Mouse (Mus musculus): ENCODE results near the gene Mllt10. TPM values are rescaled to one million over a fixed set of nuclear protein-coding genes. Genes with fewer than 3 reads are reported as not detected.

Gene Mllt10
- polyA plus RNA-seq, 1 experiment = 433 TPM

GRCm38 (mm10) chr2:18025781-18026115 lies 29.3 kb upstream of the Mllt10 start:
- TF ChIP-seq POLR2A (IDR thresholded peaks at IDR 0.05; ENCODE audit: insufficient read depth, low read depth, low read length) = no peak
- TF ChIP-seq CTCF (IDR thresholded peaks at IDR 0.05; ENCODE audit: insufficient read depth, low read depth, low read length) = no peak
- WGBS = 9% methylated on average over 14 of the region's 14 CpGs
- Histone ChIP-seq H3K4me3 (ENCODE audit: insufficient read depth, low read depth, low read length) (peak overlapping the region; percentile 35), H3K27ac (ENCODE audit: insufficient read depth, low read depth, low read length) (no peak overlapping the region), H3K4me1 (ENCODE audit: control insufficient read depth, insufficient read depth, low read length) (peaks cover 20% of the 10 kb centered on the region)

- peak overlapping the region; percentile 35 for H3K4me3 ChIP-seq (ENCODE audit: insufficient read depth, low read depth, low read length)
- H3K4me1 ChIP-seq (ENCODE audit: control insufficient read depth, insufficient read depth, low read length) = peaks cover 20% of the 10 kb centered on the region
- no peak overlapping the region for H3K27ac ChIP-seq (ENCODE audit: insufficient read depth, low read depth, low read length)
- 1% methylated on average over 44 of the region's 44 CpGs for WGBS
- TF ChIP-seq POLR2A (IDR thresholded peaks at IDR 0.05; ENCODE audit: insufficient read depth, low read depth, low read length) (no peak), CTCF (IDR thresholded peaks at IDR 0.05; ENCODE audit: insufficient read depth, low read depth, low read length) (no peak)
Measured at GRCm38 (mm10) chr2:18026116-18026947, 28.7 kb upstream of the Mllt10 start.

- TF ChIP-seq CTCF (IDR thresholded peaks at IDR 0.05; ENCODE audit: insufficient read depth, low read depth, low read length) (peak; percentile 99), POLR2A (IDR thresholded peaks at IDR 0.05; ENCODE audit: insufficient read depth, low read depth, low read length) (no peak)
- WGBS = under 1% methylated on average over 44 of the region's 44 CpGs
- H3K4me1 ChIP-seq (ENCODE audit: control insufficient read depth, insufficient read depth, low read length) = peaks cover 20% of the 10 kb centered on the region
- peak overlapping the region; percentile 82 for H3K4me3 ChIP-seq (ENCODE audit: insufficient read depth, low read depth, low read length)
- peak overlapping the region; percentile 14 for H3K27ac ChIP-seq (ENCODE audit: insufficient read depth, low read depth, low read length)
Measured at GRCm38 (mm10) chr2:18027448-18028139, 27.4 kb upstream of the Mllt10 start.

DNA sequence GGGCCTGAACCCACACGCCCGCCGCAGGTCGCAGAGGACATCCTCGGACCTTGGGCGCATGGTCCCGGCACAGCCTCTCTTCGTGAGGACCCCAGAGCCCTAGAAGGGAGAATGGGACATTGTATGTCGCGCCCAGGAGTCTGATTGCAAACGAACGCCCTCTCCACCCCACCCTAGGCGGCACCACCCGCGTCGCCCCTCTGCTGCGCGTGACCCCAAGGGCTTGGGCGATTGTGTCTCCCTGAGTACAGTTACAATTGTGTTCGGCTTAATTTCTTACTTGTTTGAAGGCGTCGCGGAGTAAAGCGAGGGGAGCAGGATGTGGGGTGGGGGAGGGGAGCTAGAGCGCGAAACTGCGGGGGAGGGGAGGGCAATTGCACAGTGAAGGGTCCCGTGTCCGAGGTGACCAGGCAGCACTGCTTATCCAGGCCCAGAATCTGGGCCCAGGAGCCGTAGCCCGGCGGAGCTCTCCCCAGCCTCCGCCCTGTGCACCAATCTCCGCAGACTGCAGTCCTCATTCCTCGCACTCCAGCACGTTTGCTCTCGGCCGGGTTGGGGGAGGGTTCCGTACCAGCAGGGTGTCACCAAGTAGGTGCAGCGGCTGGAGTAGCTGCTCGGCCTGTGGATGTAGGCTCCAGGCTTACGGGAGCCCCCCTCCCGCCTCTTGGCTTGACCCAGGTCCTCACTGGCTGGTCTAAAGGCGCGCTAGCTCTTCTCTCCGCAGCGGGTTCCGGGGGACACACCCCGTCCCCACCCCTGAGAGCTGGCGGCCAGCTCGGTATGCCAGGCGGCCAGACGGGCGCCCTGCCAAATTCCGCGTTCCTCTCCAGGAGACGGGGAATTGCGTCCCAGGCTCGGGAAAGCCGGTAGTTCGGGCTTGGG lies 26.7 kb upstream of the Mllt10 start:
- TF ChIP-seq CTCF (IDR thresholded peaks at IDR 0.05; ENCODE audit: insufficient read depth, low read depth, low read length) (no peak), POLR2A (IDR thresholded peaks at IDR 0.05; ENCODE audit: insufficient read depth, low read depth, low read length) (no peak)
- Histone ChIP-seq H3K4me1 (ENCODE audit: control insufficient read depth, insufficient read depth, low read length) (peaks cover 20% of the 10 kb centered on the region), H3K27ac (ENCODE audit: insufficient read depth, low read depth, low read length) (peak overlapping the region; percentile 32), H3K4me3 (ENCODE audit: insufficient read depth, low read depth, low read length) (peak overlapping the region; percentile 82)
- WGBS = 1% methylated on average over 61 of the region's 61 CpGs

DNA sequence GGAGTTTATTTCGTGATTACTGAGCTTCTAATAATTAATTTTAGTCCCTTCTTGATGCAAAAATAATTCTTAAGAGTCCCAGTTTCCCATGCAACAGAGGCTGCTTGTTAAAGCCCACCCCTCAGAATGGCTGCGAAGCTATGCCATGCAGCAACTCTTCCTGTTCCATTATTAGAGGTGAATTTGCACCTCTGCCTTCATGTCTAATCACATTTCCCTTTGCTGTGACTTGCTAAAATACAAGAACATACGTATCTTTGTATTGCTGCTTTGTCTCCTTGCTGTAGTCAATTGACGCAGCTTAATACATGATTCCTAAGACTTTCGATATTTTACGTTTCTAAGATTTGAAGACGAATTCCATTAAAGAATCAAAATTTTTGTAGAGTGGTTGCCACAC lies 25.4 kb upstream of the Mllt10 start:
- TF ChIP-seq POLR2A (IDR thresholded peaks at IDR 0.05; ENCODE audit: insufficient read depth, low read depth, low read length) (no peak), CTCF (IDR thresholded peaks at IDR 0.05; ENCODE audit: insufficient read depth, low read depth, low read length) (no peak)
- WGBS = 94% methylated on average over 7 of the region's 7 CpGs
- H3K4me3 ChIP-seq (ENCODE audit: insufficient read depth, low read depth, low read length) = no peak overlapping the region
- peaks cover 20% of the 10 kb centered on the region for H3K4me1 ChIP-seq (ENCODE audit: control insufficient read depth, insufficient read depth, low read length)
- no peak overlapping the region for H3K27ac ChIP-seq (ENCODE audit: insufficient read depth, low read depth, low read length)

- H3K4me1 ChIP-seq (ENCODE audit: control insufficient read depth, insufficient read depth, low read length) = peaks cover 20% of the 10 kb centered on the region
- no peak for TF ChIP-seq CTCF (IDR thresholded peaks at IDR 0.05; ENCODE audit: insufficient read depth, low read depth, low read length)
- no peak for TF ChIP-seq POLR2A (IDR thresholded peaks at IDR 0.05; ENCODE audit: insufficient read depth, low read depth, low read length)
- WGBS = 92% methylated on average over 8 of the region's 8 CpGs
- H3K4me3 ChIP-seq (ENCODE audit: insufficient read depth, low read depth, low read length) = no peak overlapping the region
- H3K27ac ChIP-seq (ENCODE audit: insufficient read depth, low read depth, low read length) = no peak overlapping the region
Measured at GRCm38 (mm10) chr2:18030581-18030980, 24.5 kb upstream of the Mllt10 start.

DNA sequence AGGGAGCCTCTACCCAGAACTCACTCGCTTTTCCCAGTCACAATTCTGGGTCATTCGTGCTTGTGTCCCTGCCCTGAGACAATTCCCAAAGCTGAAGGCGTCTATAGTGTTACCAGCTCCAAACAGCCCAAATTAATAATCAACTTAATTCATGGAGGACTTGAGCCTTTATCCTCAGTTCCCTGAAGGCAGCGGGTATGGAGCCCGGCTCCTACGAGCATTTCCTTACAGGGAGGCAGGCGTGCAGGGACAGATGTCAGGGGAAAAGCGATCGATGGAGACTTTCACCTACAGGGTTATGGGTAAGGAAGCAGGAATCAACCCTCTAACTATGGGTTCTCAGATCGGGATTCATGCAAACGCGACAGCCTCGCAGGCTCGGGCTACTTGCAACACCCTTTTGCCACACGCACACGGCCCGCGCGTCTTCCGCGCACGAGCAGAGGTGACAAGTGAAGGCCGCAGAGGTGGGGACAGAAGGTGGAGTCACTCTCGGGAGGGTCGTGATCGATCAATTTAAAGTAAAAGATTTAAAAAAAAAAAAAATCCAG lies 23.7 kb upstream of the Mllt10 start:
- no peak overlapping the region for H3K4me3 ChIP-seq (ENCODE audit: insufficient read depth, low read depth, low read length)
- H3K4me1 ChIP-seq (ENCODE audit: control insufficient read depth, insufficient read depth, low read length) = peaks cover 13% of the 10 kb centered on the region
- no peak for TF ChIP-seq POLR2A (IDR thresholded peaks at IDR 0.05; ENCODE audit: insufficient read depth, low read depth, low read length)
- no peak for TF ChIP-seq CTCF (IDR thresholded peaks at IDR 0.05; ENCODE audit: insufficient read depth, low read depth, low read length)
- no peak overlapping the region for H3K27ac ChIP-seq (ENCODE audit: insufficient read depth, low read depth, low read length)
- 61% methylated on average over 26 of the region's 26 CpGs for WGBS

GRCm38 (mm10) chr2:18031831-18032537 lies 23.1 kb upstream of the Mllt10 start:
- Histone ChIP-seq H3K27ac (ENCODE audit: insufficient read depth, low read depth, low read length) (no peak overlapping the region), H3K4me1 (ENCODE audit: control insufficient read depth, insufficient read depth, low read length) (peaks cover 7% of the 10 kb centered on the region; the same call in 1 of the 2 replicates), H3K4me3 (ENCODE audit: insufficient read depth, low read depth, low read length) (peak overlapping the region; percentile 18; the same call in 1 of the 2 replicates)
- TF ChIP-seq CTCF (IDR thresholded peaks at IDR 0.05; ENCODE audit: insufficient read depth, low read depth, low read length) = no peak
- TF ChIP-seq POLR2A (IDR thresholded peaks at IDR 0.05; ENCODE audit: insufficient read depth, low read depth, low read length) = no peak
- 49% methylated on average over 34 of the region's 34 CpGs for WGBS
